Mouse (Mus musculus): ENCODE measurements around the gene Wdr70. TPM values are rescaled to one million over a fixed set of nuclear protein-coding genes. Genes with fewer than 3 reads are reported as not detected.
"Not testable (repeated sequence)": the region's sequence is repeated elsewhere in the genome, so short reads cannot be mapped to it uniquely, and the experiment has no call there.

Wdr70 gene
- polyA plus RNA-seq, 1 experiment from 2014 or later: 69.6 TPM

DNA sequence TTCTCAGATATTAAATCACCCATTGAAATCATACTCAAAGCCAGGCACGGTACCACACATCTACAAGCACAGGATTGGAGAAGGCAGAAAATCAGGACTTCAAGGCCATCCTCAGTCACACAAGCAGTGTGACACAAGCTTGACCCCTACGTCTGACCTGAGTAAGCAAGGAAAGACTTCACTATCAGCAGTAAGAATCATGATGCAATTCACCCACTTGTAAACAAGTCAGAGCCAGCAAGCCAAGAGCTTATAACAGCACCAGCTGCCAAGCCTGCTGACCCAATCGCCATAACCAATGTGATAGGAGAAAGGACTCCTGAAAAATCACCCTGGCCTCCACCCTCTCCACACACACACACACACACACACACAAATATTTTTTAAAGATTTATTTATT lies 10.3 kb downstream of the Wdr70 start:
- WGBS: 88% methylated on average over 3 of the region's 3 CpGs
- peaks cover 21% of the 10 kb centered on the region for H3K36me3 ChIP-seq
- ATAC-seq (ENCODE audit: low FRiP score, low read depth): no peak
- no peak overlapping the region for H3K4me3 ChIP-seq
- H3K9me3 ChIP-seq: no peaks in the 10 kb centered on the region
- no peak overlapping the region for H3K4me2 ChIP-seq (replicated peaks)
- H3K4me1 ChIP-seq: no peaks in the 10 kb centered on the region
- H3K27ac ChIP-seq: no peak overlapping the region
- H3K9ac ChIP-seq: no peak overlapping the region
- no peaks in the 10 kb centered on the region for H3K27me3 ChIP-seq (replicated peaks)

DNA sequence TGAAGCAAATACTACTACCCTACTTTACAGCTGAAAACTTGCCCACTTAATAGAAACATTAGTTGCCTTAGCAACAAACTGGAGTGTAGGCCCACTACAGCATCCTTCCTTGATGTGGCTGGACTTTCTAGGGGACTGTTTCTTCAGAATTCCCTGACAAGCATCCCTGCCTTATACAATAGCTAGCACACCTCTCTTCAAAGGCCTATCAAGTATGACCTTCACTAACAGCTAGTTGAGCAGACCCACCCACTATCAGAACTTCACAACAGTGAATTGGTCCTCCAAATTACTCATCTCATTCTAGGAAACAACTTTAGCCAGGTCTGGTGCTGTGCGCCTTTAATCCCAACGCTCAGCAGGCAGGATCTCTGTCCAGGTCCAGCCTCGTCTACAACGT lies 11.7 kb downstream of the Wdr70 start:
- H3K27ac ChIP-seq: no peak overlapping the region
- H3K36me3 ChIP-seq: peaks cover 13% of the 10 kb centered on the region
- H3K4me1 ChIP-seq: no peaks in the 10 kb centered on the region
- no peak for ATAC-seq (ENCODE audit: low FRiP score, low read depth)
- WGBS: 90% methylated on average over 4 of the region's 4 CpGs
- no peak overlapping the region for H3K4me3 ChIP-seq
- H3K9me3 ChIP-seq: no peaks in the 10 kb centered on the region
- no peak overlapping the region for H3K9ac ChIP-seq
- H3K27me3 ChIP-seq (replicated peaks): no peaks in the 10 kb centered on the region
- H3K4me2 ChIP-seq (replicated peaks): no peak overlapping the region

DNA sequence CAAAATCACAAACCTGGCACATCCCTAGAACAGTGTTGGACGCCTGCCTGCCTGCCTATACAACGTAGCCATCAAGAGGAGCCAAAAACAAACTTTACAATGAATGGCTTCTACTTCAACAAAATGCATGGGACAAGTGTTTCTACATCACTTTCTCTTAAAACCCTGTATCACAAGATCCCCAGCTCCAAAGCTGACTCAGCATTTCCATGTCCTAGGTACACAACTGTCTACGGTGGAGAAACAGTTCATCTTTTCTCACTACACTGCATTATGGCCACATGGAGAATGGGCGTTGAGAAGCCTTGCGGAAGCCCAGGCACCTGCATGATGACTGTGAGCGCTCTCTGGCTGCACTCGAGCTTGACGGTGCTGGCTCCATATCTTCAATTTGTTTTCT lies 16.9 kb downstream of the Wdr70 start:
- 95% methylated on average over 8 of the region's 8 CpGs for WGBS
- H3K4me3 ChIP-seq: no peak overlapping the region
- no peak overlapping the region for H3K9ac ChIP-seq
- no peaks in the 10 kb centered on the region for H3K4me1 ChIP-seq
- H3K4me2 ChIP-seq (replicated peaks): no peak overlapping the region
- H3K27ac ChIP-seq: no peak overlapping the region
- no peaks in the 10 kb centered on the region for H3K27me3 ChIP-seq (replicated peaks)
- no peaks in the 10 kb centered on the region for H3K9me3 ChIP-seq
- peaks cover 22% of the 10 kb centered on the region for H3K36me3 ChIP-seq
- ATAC-seq (ENCODE audit: low FRiP score, low read depth): no peak

DNA sequence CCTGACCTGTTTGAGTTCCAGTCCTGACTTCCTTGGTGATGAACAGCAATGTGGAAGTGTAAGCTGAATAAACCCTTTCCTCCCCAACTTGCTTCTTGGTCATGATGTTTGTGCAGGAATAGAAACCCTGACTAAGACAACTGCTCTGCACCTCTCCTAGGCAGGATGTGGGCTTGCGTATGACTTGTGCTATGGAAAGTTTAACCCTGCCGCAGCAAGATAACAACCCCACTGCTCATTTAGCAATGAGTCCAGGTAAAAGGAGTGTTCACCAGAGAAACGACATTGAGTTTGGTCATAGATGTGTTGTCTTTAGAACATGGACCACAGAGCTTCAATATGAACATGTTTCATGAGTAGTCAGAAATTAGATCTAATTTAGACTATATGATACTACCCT lies 25.9 kb downstream of the Wdr70 start:
- H3K27ac ChIP-seq; H3K27me3 ChIP-seq (replicated peaks); H3K9me3 ChIP-seq; ATAC-seq (ENCODE audit: low FRiP score, low read depth); H3K9ac ChIP-seq; H3K4me1 ChIP-seq; H3K4me3 ChIP-seq; H3K4me2 ChIP-seq (replicated peaks): not testable (repeated sequence)
- 94% methylated on average over 3 of the region's 3 CpGs for WGBS
- H3K36me3 ChIP-seq: peaks cover 40% of the 10 kb centered on the region

DNA sequence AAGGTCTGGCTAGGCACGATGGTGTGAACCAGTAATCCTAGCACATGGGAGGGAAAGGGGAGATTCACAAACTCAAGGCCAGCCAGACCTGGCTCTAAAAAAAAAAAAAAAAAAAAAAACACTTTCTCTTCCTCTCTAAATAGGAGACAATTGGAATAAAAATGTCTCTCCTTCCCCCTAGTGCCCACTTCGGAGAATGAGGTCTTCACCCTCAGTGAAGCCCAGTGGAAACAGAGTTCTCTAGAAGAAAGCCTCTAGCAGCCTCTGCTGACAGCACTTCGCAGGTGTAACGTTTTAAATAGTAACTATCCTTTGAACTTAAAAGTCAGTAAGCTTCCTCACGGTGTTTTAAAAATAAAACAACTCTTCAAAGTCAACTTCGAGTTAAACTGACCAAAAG lies 33.8 kb downstream of the Wdr70 start:
- Histone ChIP-seq H3K4me3 (no peak overlapping the region), H3K27ac (no peak overlapping the region), H3K4me1 (no peaks in the 10 kb centered on the region), H3K4me2 (replicated peaks) (no peak overlapping the region), H3K9me3 (no peaks in the 10 kb centered on the region), H3K9ac (no peak overlapping the region), H3K27me3 (replicated peaks) (no peaks in the 10 kb centered on the region), H3K36me3 (peaks cover 19% of the 10 kb centered on the region)
- WGBS: 88% methylated on average over 6 of the region's 6 CpGs
- no peak for ATAC-seq (ENCODE audit: low FRiP score, low read depth)

DNA sequence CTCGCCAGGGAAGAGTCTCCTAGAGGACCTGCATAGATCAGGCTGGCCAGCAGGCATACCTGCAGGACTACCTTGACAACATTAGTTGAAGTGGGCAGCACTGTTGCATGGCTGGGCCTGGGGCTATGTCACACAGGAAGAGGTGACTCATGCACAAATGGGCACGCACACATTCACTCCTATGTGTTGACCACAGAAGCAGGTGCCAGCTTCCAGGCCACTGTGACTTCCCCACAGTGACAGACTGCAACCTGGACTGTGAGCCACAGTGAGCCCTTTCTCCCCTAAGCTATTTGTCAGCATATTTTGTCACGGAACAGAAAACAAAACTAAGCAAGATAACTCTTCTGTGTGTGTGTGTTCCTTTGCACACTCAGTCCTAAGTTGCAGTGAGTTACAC lies 47.8 kb downstream of the Wdr70 start:
- 92% methylated on average over 3 of the region's 3 CpGs for WGBS
- Histone ChIP-seq H3K27ac (no peak overlapping the region), H3K9ac (no peak overlapping the region), H3K4me1 (no peaks in the 10 kb centered on the region), H3K27me3 (replicated peaks) (no peaks in the 10 kb centered on the region), H3K36me3 (peaks cover 14% of the 10 kb centered on the region), H3K9me3 (no peaks in the 10 kb centered on the region), H3K4me3 (no peak overlapping the region), H3K4me2 (replicated peaks) (no peak overlapping the region)
- no peak for ATAC-seq (ENCODE audit: low FRiP score, low read depth)

DNA sequence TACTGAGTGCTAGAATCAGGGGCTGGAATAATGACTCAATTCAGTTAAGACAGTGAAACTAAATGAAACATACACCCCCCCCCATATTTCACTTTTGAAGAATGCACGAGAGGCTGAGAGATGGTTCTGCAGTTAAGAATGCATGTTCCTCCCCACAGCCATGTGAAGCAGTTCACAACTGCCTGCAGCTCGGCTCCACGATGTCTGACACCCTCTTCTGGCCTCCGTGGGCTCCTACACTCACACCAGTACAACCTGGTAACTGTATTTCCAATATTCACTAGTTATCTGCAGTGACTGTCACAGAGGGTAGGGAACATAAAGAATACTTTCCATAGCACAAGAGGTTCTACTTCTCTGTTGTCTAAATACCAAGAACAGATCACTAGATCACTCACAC lies 59.2 kb downstream of the Wdr70 start:
- H3K4me1 ChIP-seq: no peaks in the 10 kb centered on the region
- peaks cover 4% of the 10 kb centered on the region; the same call in 1 of the 2 replicates for H3K36me3 ChIP-seq
- H3K9me3 ChIP-seq: no peaks in the 10 kb centered on the region
- ATAC-seq (ENCODE audit: low FRiP score, low read depth): no peak
- H3K4me2 ChIP-seq (replicated peaks): no peak overlapping the region
- H3K4me3 ChIP-seq: no peak overlapping the region
- WGBS: 74% methylated on average over 4 of the region's 4 CpGs
- H3K9ac ChIP-seq: no peak overlapping the region
- H3K27ac ChIP-seq: no peak overlapping the region
- no peaks in the 10 kb centered on the region for H3K27me3 ChIP-seq (replicated peaks)

DNA sequence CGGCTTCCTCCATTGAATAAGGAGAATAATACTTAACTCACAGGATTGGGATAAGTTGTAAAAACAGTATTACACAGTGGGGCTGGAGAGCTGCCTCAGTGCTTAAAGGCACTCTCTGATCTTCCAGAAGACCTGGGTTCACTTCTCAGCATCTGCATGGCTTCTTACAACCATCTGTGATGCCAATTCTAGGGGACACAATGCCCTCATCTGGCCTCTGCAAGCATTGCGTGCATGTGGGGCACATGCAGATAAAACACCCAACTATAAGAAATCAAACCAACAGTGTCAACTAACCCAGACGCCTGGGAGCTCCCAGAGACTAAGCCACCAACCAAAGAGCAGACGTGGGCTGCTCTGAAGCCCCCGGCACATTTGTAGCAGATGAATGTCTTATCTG lies 60.6 kb downstream of the Wdr70 start:
- no peak overlapping the region for H3K4me3 ChIP-seq
- no peak overlapping the region for H3K4me2 ChIP-seq (replicated peaks)
- no peak overlapping the region for H3K9ac ChIP-seq
- peaks cover 4% of the 10 kb centered on the region; the same call in 1 of the 2 replicates for H3K36me3 ChIP-seq
- no peak for ATAC-seq (ENCODE audit: low FRiP score, low read depth)
- 89% methylated on average over 5 of the region's 5 CpGs for WGBS
- H3K27me3 ChIP-seq (replicated peaks): no peaks in the 10 kb centered on the region
- no peaks in the 10 kb centered on the region for H3K9me3 ChIP-seq
- no peak overlapping the region for H3K27ac ChIP-seq
- no peaks in the 10 kb centered on the region for H3K4me1 ChIP-seq

DNA sequence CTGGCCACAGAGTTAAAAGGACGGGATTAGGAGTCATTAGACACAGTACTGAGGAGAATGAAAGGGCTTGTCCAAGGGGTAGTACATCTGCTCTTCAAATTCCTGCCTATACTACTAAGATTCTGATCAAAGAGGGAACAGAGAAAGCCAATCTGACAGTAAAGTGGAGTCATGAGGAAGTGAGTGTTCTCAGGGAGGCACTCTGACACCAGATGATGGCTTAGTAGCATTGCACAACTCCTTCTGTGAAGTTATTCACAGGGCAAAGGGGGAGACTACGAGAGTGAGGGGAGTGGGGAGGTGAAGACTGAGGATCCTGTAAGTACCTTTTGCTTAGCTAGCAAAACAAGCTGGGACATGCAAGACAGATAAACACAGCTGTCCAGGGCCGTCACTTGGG lies 61.2 kb downstream of the Wdr70 start:
- no peak overlapping the region for H3K27ac ChIP-seq
- no peaks in the 10 kb centered on the region for H3K9me3 ChIP-seq
- no peak overlapping the region for H3K4me2 ChIP-seq (replicated peaks)
- peaks cover 9% of the 10 kb centered on the region; the same call in 1 of the 2 replicates for H3K36me3 ChIP-seq
- no peaks in the 10 kb centered on the region for H3K4me1 ChIP-seq
- no peak overlapping the region for H3K4me3 ChIP-seq
- H3K27me3 ChIP-seq (replicated peaks): no peaks in the 10 kb centered on the region
- H3K9ac ChIP-seq: no peak overlapping the region
- WGBS: 80% methylated on average over 3 of the region's 3 CpGs
- no peak for ATAC-seq (ENCODE audit: low FRiP score, low read depth)

DNA sequence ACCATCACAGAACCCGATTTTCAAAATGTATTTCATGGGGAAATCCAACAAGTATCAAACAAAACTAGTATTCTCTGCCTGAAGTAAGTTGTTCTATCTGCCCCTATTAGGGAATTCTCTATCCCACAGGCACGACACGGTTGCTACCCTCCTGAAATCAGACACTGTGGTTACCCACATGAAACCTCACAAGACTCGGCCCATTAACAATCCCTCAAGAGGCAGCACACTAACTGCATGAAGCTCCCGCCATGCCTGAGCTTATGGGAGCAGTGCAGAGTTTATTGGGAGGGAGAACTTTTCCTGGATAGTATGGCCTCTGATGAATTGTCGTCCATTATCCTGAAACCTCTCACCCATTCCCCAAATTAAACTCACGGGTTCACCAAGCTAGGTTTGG lies 67.8 kb downstream of the Wdr70 start:
- Histone ChIP-seq H3K4me1 (no peaks in the 10 kb centered on the region), H3K36me3 (0 out of 2 replicates have a peak, but pooled peaks cover 9% of the 10 kb centered on the region), H3K4me3 (no peak overlapping the region), H3K4me2 (replicated peaks) (no peak overlapping the region), H3K9me3 (no peaks in the 10 kb centered on the region), H3K9ac (no peak overlapping the region), H3K27ac (no peak overlapping the region), H3K27me3 (replicated peaks) (no peaks in the 10 kb centered on the region)
- no peak for ATAC-seq (ENCODE audit: low FRiP score, low read depth)
- WGBS: 84% methylated on average over 7 of the region's 7 CpGs

DNA sequence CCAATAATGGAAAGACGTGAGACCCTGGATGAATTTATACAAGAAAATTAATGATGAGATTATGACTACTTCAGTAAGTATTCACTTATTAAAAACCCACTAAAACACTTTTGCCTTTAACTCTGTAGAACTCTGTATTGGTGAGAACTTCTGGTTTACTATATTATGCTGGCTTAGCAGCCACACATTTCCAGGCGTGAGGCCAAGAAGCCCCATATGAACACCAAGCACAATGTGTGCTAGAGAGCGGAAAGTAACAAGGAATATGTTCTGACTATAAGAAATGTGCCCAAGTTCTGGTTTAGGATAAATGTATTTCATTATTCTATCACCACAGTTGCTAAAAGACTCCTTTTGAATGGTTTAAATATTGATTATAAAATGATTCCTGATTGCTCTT lies 68.4 kb downstream of the Wdr70 start:
- no peaks in the 10 kb centered on the region for H3K9me3 ChIP-seq
- H3K9ac ChIP-seq: no peak overlapping the region
- H3K27me3 ChIP-seq (replicated peaks): no peaks in the 10 kb centered on the region
- 92% methylated on average over 3 of the region's 3 CpGs for WGBS
- 0 out of 2 replicates have a peak, but pooled peaks cover 9% of the 10 kb centered on the region for H3K36me3 ChIP-seq
- H3K4me1 ChIP-seq: no peaks in the 10 kb centered on the region
- no peak overlapping the region for H3K4me3 ChIP-seq
- H3K4me2 ChIP-seq (replicated peaks): no peak overlapping the region
- ATAC-seq (ENCODE audit: low FRiP score, low read depth): no peak
- H3K27ac ChIP-seq: no peak overlapping the region

DNA sequence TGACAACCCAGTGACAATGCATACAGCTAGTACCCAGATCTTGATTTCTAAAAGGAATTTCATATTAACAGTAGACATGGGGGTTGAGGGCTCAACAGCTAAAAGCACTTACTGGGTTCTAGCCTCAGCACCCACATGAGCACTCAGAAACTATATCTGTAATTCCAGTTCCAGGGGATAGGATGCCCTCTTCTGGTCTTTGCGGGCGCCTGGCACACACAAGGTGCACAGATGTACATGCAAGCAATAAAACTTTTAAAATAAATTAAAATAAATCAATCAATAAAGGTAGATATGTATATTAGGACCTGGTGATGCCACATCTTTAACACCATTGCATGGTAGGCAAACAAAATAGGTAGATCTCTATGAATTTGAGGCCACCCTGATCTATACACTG lies 71.5 kb downstream of the Wdr70 start:
- H3K27me3 ChIP-seq (replicated peaks): no peaks in the 10 kb centered on the region
- H3K36me3 ChIP-seq: no peaks in the 10 kb centered on the region
- H3K4me1 ChIP-seq: no peaks in the 10 kb centered on the region
- no peak overlapping the region for H3K4me2 ChIP-seq (replicated peaks)
- ATAC-seq (ENCODE audit: low FRiP score, low read depth): no peak
- H3K9ac ChIP-seq: no peak overlapping the region
- no peaks in the 10 kb centered on the region for H3K9me3 ChIP-seq
- no peak overlapping the region for H3K27ac ChIP-seq
- H3K4me3 ChIP-seq: no peak overlapping the region
- WGBS: 93% methylated on average over 2 of the region's 2 CpGs

DNA sequence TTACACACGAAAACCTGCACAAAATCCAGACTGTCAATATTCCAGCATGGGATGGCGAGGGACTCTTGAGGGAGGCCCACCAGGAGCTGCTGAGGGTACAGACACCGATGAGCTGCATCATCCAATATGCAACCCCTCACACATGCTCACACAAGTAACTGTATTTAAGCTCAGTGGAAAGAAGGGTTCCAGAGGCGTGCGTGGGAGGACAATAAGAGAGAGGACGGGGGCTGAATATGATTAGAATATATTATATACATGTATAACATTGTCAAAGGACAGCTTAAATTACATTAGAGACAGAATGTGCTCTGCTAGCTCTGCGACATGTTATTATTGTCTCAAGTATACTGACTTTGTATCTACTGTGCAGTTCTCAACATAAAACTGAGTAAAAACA lies 87.6 kb downstream of the Wdr70 start:
- H3K4me2 ChIP-seq (replicated peaks): no peak overlapping the region
- H3K4me1 ChIP-seq: no peaks in the 10 kb centered on the region
- 84% methylated on average over 7 of the region's 7 CpGs for WGBS
- no peak overlapping the region for H3K27ac ChIP-seq
- H3K36me3 ChIP-seq: no peaks in the 10 kb centered on the region
- H3K4me3 ChIP-seq: no peak overlapping the region
- H3K9ac ChIP-seq: no peak overlapping the region
- no peaks in the 10 kb centered on the region for H3K27me3 ChIP-seq (replicated peaks)
- no peak for ATAC-seq (ENCODE audit: low FRiP score, low read depth)
- H3K9me3 ChIP-seq: no peaks in the 10 kb centered on the region
